Mouse (Mus musculus) liver, adult 2 months (tissue): ENCODE measurements around the gene Apobec4.
"Not testable (repeated sequence)": the region's sequence is repeated elsewhere in the genome, so short reads cannot be mapped to it uniquely, and the experiment has no call there.

Experiments
- CTCF ChIP-seq: fragments of 200-500 bp; IDR thresholded peaks from 2 replicates; pipeline ENCODE4 v1.5.1; 2011; ENCODE audit warnings: low read depth, low read length, control low read depth
- POLR2A ChIP-seq: fragments of 200-500 bp; IDR thresholded peaks from 2 replicates; pipeline ENCODE4 v1.6.1; 2011; ENCODE audit warnings: low read length, control low read depth; ENCODE audit not compliant: insufficient read depth; ENCODE audit errors: extremely low read depth

GRCm38 (mm10) chr1:152785446-152785845 lies 35.1 kb downstream of the Apobec4 start:
- TF ChIP-seq POLR2A, CTCF: not testable (repeated sequence)
